Mouse (Mus musculus): ENCODE data around the gene Psmg1.

GRCm38 (mm10) chr16:95990462-95991121 is at the start of gene Psmg1:
- TF ChIP-seq POLR2A (IDR thresholded peaks at IDR 0.05; ENCODE audit: borderline replicate concordance, extremely low read depth, low read depth, low read length), result peak; percentile 96
- TF ChIP-seq CTCF (IDR thresholded peaks at IDR 0.05; ENCODE audit: insufficient read depth, low read length), result no peak
